Mouse (Mus musculus) kidney, postnatal 0 days (tissue): ENCODE data around the gene 4930558C23Rik. TPM values are rescaled to one million over a fixed set of nuclear protein-coding genes. Genes with fewer than 3 reads are reported as not detected.

Experiments used
- ATAC-seq: fragments of 200-750 bp; cut with Nextera tagmentation; replicated peaks from 2 replicates; pipeline ENCODE4 v1.8.0; 2017; ENCODE audit warnings: low read depth, moderate number of reproducible peaks, moderate TSS enrichment, moderate library complexity; ENCODE audit not compliant: low FRiP score
- DNase-seq: peaks from one replicate; pipeline ENCODE4 v3.0.0-alpha.2; 2016; ENCODE audit warnings: low spot score
- H3K27ac ChIP-seq: fragments of 300-500 bp; sonication (generic); 2 replicates; pipeline ENCODE4 v1.5.1; 2014; ENCODE audit warnings: mild to moderate bottlenecking
- H3K27me3 ChIP-seq: fragments of 300-500 bp; sonication (generic); 2 replicates; pipeline ENCODE4 v1.6.1; 2014; ENCODE audit warnings: low read length, mixed read lengths; ENCODE audit not compliant: insufficient read depth
- H3K36me3 ChIP-seq: fragments of 300-500 bp; sonication (generic); 2 replicates; pipeline ENCODE4 v1.6.1; 2014; ENCODE audit warnings: low read length, mixed read lengths; ENCODE audit not compliant: insufficient read depth
- H3K4me1 ChIP-seq: fragments of 300-500 bp; sonication (generic); replicated peaks from 2 replicates; pipeline ENCODE4 v1.6.1; 2014; ENCODE audit warnings: antibody characterized with exemption, low read length, mixed read lengths; ENCODE audit not compliant: insufficient read depth
- H3K4me2 ChIP-seq: fragments of 300-500 bp; sonication (generic); 2 replicates; pipeline ENCODE4 v1.6.1; 2014; ENCODE audit warnings: mild to moderate bottlenecking, low read length, moderate library complexity, mixed read lengths
- H3K4me3 ChIP-seq: fragments of 300-500 bp; sonication (generic); replicated peaks from 2 replicates; pipeline ENCODE4 v1.5.1; 2014; ENCODE audit warnings: low read depth, low read length
- H3K9ac ChIP-seq: fragments of 300-500 bp; sonication (generic); 2 replicates; pipeline ENCODE4 v1.6.1; 2014; ENCODE audit warnings: low read depth, low read length
- H3K9me3 ChIP-seq: fragments of 300-500 bp; sonication (generic); replicated peaks from 2 replicates; pipeline ENCODE4 v1.6.1; 2016; ENCODE audit warnings: low read length, inconsistent platforms, mixed read lengths
- CTCF ChIP-seq: IDR thresholded peaks from 2 replicates; pipeline ENCODE4 v1.5.1; 2016; ENCODE audit warnings: antibody characterized with exemption, low read depth, mild to moderate bottlenecking, moderate library complexity
- WGBS: fragments of 180-500 bp; shearing (Covaris S2); extraction: QIAGEN DNeasy Blood & Tissue Kit; methylation state at CpG from one replicate; pipeline ENCODE4 v1.1.7; 2014; 5-methylcytosine and 5-hydroxymethylcytosine counted together
- polyA plus RNA-seq: library from polyadenylated mRNA; unstranded; fragments of >200 nt; fragmentation: Nextera tagmentation; extraction: Ambion mirVana; gene quantifications from 2 replicates; pipeline ENCODE4 v1.2.1, GENCODE M21; 2015

4930558C23Rik gene
- polyA plus RNA-seq, 1 experiment from 2014 or later = 0.22 TPM

DNA sequence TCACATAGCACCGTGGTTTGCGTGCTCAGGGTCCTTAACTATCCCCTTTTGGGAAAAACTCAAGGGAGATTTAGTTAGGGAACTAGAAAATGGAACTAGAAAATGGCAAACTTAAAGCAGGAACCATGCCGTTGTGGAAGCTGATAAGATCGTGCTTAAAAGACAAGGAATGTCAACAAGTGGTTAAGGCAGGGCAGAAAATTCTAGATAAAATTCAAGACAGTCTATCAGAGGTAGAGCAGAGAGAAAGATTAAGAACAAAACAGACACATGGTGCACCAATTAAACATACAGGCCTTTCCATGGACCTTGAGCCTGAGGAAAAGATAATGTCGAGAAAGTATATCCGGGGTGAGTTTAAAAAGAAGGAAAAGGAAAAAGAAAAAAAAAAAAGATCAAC lies 15.2 kb upstream of the 4930558C23Rik start:
- WGBS = 94% methylated on average over 6 of the region's 6 CpGs

DNA sequence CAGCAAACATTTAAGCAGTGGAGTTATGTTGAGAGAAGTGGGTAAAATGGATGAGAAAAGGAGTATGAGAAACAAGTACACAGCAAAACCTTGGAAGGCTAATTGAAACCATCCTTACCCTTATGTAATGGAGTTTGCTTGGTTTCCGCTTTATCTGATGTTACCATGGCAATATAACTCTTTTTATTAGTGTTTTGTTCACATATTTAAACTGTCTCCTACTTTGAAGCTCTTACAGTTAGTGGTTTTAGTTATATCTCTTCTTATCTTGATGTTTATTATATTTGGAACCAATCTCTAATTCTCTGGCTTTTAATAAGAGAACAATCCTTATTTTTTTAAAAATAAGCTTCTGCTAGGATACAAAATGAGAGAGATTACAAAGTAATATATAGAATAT lies 9.6 kb upstream of the 4930558C23Rik start:
- Histone ChIP-seq H3K4me1 (no peaks in the 10 kb centered on the region), H3K9ac (no peak overlapping the region), H3K4me2 (no peak overlapping the region), H3K4me3 (no peak overlapping the region), H3K27ac (no peak overlapping the region), H3K27me3 (no peaks in the 10 kb centered on the region), H3K9me3 (no peaks in the 10 kb centered on the region), H3K36me3 (no peaks in the 10 kb centered on the region)
- no peak for TF ChIP-seq CTCF
- WGBS = 84% methylated on average over 1 of the region's 1 CpGs
- DNase-seq = no peak
- no peak for ATAC-seq

More for the DNA sequence above, 15.2 kb upstream of the 4930558C23Rik start:
- no peak for ATAC-seq
- DNase-seq = no peak
- Histone ChIP-seq H3K4me3 (no peak overlapping the region), H3K9ac (no peak overlapping the region), H3K36me3 (no peaks in the 10 kb centered on the region), H3K27me3 (no peaks in the 10 kb centered on the region), H3K9me3 (no peaks in the 10 kb centered on the region; the same call in 1 of the 2 replicates), H3K4me2 (no peak overlapping the region), H3K4me1 (no peaks in the 10 kb centered on the region), H3K27ac (no peak overlapping the region)
- no peak for TF ChIP-seq CTCF

DNA sequence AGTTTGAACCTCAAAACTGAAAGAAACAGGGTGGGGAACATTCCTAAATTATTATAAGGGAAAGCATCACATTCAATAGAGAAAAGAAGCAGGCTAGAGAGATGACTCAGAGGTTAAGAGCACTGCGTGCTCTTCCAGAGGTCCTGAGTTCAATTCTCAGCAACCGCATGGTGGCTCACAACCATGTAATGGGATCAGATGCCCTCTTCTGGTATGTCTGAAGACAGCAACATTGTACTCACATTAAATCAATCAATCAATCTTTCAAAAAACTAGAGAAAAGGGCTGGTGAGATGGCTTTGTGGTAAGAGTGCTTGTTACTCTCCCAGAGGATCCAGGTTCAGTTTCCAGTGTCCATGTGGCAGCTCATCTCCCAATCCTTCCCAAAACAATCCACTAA lies 6.2 kb upstream of the 4930558C23Rik start:
- no peak for DNase-seq
- H3K9me3 ChIP-seq = no peaks in the 10 kb centered on the region
- H3K27me3 ChIP-seq = no peaks in the 10 kb centered on the region
- no peak overlapping the region for H3K27ac ChIP-seq
- TF ChIP-seq CTCF = no peak
- H3K36me3 ChIP-seq = no peaks in the 10 kb centered on the region
- H3K4me1 ChIP-seq = no peaks in the 10 kb centered on the region
- H3K9ac ChIP-seq = no peak overlapping the region
- 89% methylated on average over 2 of the region's 2 CpGs for WGBS
- ATAC-seq = no peak
- H3K4me3 ChIP-seq = no peak overlapping the region
- H3K4me2 ChIP-seq = no peak overlapping the region

DNA sequence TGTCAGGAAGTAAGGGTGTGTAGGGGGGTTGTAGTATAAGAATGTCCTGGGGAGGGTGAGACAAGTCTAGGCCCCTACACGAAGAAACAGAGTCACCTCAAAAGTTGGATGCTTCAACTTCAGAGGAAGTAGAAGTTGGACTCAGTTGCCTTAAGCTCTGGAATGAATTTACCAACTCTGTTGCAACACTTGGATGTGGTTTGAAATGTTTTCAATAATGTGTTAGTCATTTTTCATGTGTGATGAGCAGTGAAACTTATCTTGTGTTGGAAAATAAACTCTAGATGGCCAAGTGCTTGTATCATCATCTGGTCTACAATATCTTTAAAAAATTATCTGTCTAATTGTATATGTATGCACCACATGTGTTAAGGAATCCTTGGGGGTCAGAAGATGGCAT lies 5.1 kb upstream of the 4930558C23Rik start:
- H3K4me1 ChIP-seq = no peaks in the 10 kb centered on the region
- no peak overlapping the region for H3K27ac ChIP-seq
- WGBS = 83% methylated on average over 1 of the region's 1 CpGs
- no peak for ATAC-seq
- DNase-seq = no peak
- no peak overlapping the region for H3K4me3 ChIP-seq
- TF ChIP-seq CTCF = no peak
- no peak overlapping the region for H3K9ac ChIP-seq
- H3K9me3 ChIP-seq = no peaks in the 10 kb centered on the region
- no peaks in the 10 kb centered on the region for H3K36me3 ChIP-seq
- H3K27me3 ChIP-seq = no peaks in the 10 kb centered on the region
- H3K4me2 ChIP-seq = no peak overlapping the region

DNA sequence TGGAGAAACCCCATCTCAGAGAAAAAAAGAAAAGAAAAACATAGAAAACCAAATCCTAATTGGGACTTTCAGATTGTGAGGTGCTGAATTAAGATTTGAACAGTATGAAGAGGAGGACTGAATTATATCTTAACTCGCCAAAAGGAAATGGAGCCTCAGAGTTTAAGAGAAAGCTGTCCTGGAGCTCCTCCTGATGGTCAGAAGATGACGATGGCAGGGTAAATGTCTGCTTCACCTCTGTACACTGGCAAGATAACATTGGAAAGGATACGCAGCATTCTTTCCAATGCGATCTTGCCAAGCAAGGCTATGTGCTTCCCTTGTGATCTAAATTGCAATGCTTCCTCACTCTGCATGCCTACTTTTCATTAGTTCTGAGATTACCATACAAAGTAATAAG lies 8.3 kb downstream of the 4930558C23Rik start:
- no peak overlapping the region for H3K4me2 ChIP-seq
- H3K9me3 ChIP-seq = 0 out of 2 replicates have a peak, but pooled peaks cover 4% of the 10 kb centered on the region
- H3K27ac ChIP-seq = no peak overlapping the region
- TF ChIP-seq CTCF = peak; percentile 61
- H3K36me3 ChIP-seq = no peaks in the 10 kb centered on the region
- 83% methylated on average over 4 of the region's 4 CpGs for WGBS
- peak; percentile 33 for DNase-seq
- no peak overlapping the region for H3K9ac ChIP-seq
- H3K4me1 ChIP-seq = no peaks in the 10 kb centered on the region
- no peak for ATAC-seq
- H3K4me3 ChIP-seq = no peak overlapping the region
- no peaks in the 10 kb centered on the region for H3K27me3 ChIP-seq

DNA sequence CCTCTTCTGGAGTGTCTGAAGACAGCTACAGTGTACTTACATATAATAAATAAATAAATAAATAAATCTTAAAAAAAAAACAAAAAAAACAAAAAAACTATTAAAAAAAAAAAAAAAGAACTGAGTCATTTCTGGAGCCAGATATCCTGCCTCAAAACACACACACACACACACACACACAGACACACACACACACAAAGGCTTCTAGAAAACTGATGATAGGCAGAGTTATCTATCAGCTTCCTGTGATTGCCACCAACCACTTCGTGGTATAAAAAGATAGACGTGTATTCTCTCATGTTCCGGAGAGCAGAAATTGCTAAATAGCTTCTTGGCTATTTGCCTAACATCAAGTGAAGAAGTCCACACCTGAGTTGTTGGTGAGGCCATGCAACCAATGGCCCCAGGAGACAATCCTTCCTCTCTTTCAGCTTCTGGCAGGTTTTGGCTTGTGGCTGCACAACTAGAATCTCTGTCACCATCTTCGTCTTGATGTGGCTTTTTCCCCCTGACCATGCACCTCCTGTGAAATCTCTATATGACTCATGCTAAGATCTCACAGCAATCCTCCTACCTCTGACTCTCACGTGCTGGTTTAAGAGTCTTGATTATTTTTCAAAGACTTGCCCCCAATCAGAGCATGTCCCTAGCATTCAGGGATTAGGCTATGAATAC lies 17.1 kb downstream of the 4930558C23Rik start:
- no peaks in the 10 kb centered on the region for H3K9me3 ChIP-seq
- no peak overlapping the region for H3K27ac ChIP-seq
- no peak overlapping the region for H3K9ac ChIP-seq
- H3K4me2 ChIP-seq = no peak overlapping the region
- WGBS = 82% methylated on average over 5 of the region's 5 CpGs
- no peak overlapping the region for H3K4me3 ChIP-seq
- H3K27me3 ChIP-seq = no peaks in the 10 kb centered on the region
- no peak for DNase-seq
- no peak for TF ChIP-seq CTCF
- no peaks in the 10 kb centered on the region for H3K36me3 ChIP-seq
- H3K4me1 ChIP-seq = no peaks in the 10 kb centered on the region
- ATAC-seq = no peak

DNA sequence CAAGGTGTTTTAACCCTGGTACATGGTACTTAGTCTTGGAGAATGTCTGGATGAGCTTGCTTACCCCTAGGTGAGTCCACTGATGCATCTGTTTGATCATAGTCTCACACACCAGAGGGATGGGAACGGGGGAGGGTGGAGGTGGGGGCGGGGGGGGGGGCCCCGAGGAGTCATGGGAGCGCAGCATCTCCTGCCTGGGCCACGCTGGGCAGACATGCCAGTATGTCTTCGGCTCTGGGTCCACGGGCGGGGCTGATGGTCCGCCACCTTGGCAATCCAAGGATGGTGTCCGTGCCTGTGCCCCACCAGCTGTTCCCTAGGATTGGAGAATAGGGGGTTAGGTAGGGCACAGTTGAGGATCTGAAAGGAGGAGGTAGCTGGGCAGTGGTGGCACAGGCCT lies 29.4 kb downstream of the 4930558C23Rik start:
- Histone ChIP-seq H3K9me3 (0 out of 2 replicates have a peak, but pooled peaks cover 4% of the 10 kb centered on the region), H3K4me1 (no peaks in the 10 kb centered on the region), H3K4me3 (no peak overlapping the region), H3K27me3 (no peaks in the 10 kb centered on the region), H3K4me2 (no peak overlapping the region), H3K27ac (no peak overlapping the region), H3K36me3 (no peaks in the 10 kb centered on the region), H3K9ac (no peak overlapping the region)
- WGBS = 88% methylated on average over 10 of the region's 10 CpGs
- DNase-seq (no peak), ATAC-seq (no peak)
- TF ChIP-seq CTCF = no peak
